Mouse (Mus musculus): ENCODE data around the gene Slit2.

GRCm38 (mm10) chr5:47984584-47985197 lies 1.8 kb downstream of the Slit2 start:
- TF ChIP-seq CTCF (IDR thresholded peaks at IDR 0.05; ENCODE audit: extremely low read depth, insufficient read depth, insufficient read length, insufficient replicate concordance) (no peak), POLR2A (IDR thresholded peaks at IDR 0.05; ENCODE audit: low read depth, low read length) (no peak)

All from spleen, adult 2 months (tissue).